Comparison of ENCODE assay signal across 29 mouse cellular contexts in genomic region chr13:34242211-34242610, GRCm38 (mm10).
DNase-seq lines count a peak whose midpoint lies in the region; ATAC-seq lines count a peak whose summit lies in the region.
"Had no signal": no experiment of that assay in that cellular context is flagged by ENCODE, and none has a peak within 500 bp of the region (broad histone marks: within the 10 kb centered on the region; RNA-seq: fewer than 3 reads in every experiment).

No protein-coding gene starts in this region.

- no peaks in the 10 kb centered on the region for H3K27me3 ChIP-seq in megakaryocyte, embryonic 14.5 days (replicated peaks)
- no peaks in the 10 kb centered on the region for H3K27me3 ChIP-seq in hindbrain, embryonic 12.5 days
- H3K27me3 ChIP-seq in neural tube, embryonic 12.5 days (replicated peaks), result no peaks in the 10 kb centered on the region
- H3K27me3 ChIP-seq: CH12.LX; embryonic facial prominence, embryonic 12.5 days; forebrain, embryonic 15.5 days; heart, embryonic 12.5 days; kidney, embryonic 15.5 days; liver, embryonic 15.5 days; lung, embryonic 15.5 days; Patski had no signal

- peak; percentile 50 for DNase-seq in embryo, embryonic 10.5 days (ENCODE audit: low spot score)
- no peak for DNase-seq in layer of hippocampus, adult 11-12 months (ENCODE audit: low spot score)
- no peak for DNase-seq in thymus, postnatal 36 days
- DNase-seq: B cell, adult 2 months; cerebellum, adult 18-20 months; gastrocnemius, postnatal 25 days; heart, adult 18-20 months; heart, postnatal 10 days; kidney, adult 11 months; lung, postnatal 36 days; thymus, adult 2 months had no signal

- no peak overlapping the region for H3K9ac ChIP-seq in hindbrain, embryonic 12.5 days
- H3K9ac ChIP-seq in neural tube, embryonic 12.5 days, result no peak overlapping the region
- H3K9ac ChIP-seq: embryonic facial prominence, embryonic 12.5 days; forebrain, embryonic 15.5 days; heart, embryonic 12.5 days; kidney, embryonic 15.5 days; liver, embryonic 15.5 days; lung, embryonic 15.5 days had no signal

- peaks cover 82% of the 10 kb centered on the region for H3K36me3 ChIP-seq in megakaryocyte, embryonic 14.5 days (replicated peaks; ENCODE audit: low read length)
- H3K36me3 ChIP-seq in hindbrain, embryonic 12.5 days, result no peaks in the 10 kb centered on the region
- no peaks in the 10 kb centered on the region for H3K36me3 ChIP-seq in neural tube, embryonic 12.5 days
- H3K36me3 ChIP-seq: embryonic facial prominence, embryonic 12.5 days; forebrain, embryonic 15.5 days; heart, embryonic 12.5 days; kidney, embryonic 15.5 days; lung, embryonic 15.5 days had no signal

- no peak for ATAC-seq in megakaryocyte, adult 5-6 weeks (ENCODE audit: poor library complexity, severe bottlenecking)
- peak; percentile 53; the same call in 1 of the 2 replicates for ATAC-seq in hindbrain, embryonic 12.5 days (ENCODE audit: low FRiP score)
- ATAC-seq in neural tube, embryonic 12.5 days (ENCODE audit: low FRiP score, low read depth), result peak; percentile 27; the same call in 1 of the 2 replicates
- no peak for ATAC-seq in inflammation-experienced regulatory T-cells, adult 6 months
- ATAC-seq: forebrain, embryonic 15.5 days; Patski had no signal

- H3K4me2 ChIP-seq in hindbrain, embryonic 12.5 days (replicated peaks), result no peak overlapping the region
- H3K4me2 ChIP-seq in neural tube, embryonic 12.5 days (replicated peaks), result no peak overlapping the region; the same call in 1 of the 2 replicates
- H3K4me2 ChIP-seq: embryonic facial prominence, embryonic 12.5 days; forebrain, embryonic 15.5 days; heart, embryonic 12.5 days; kidney, embryonic 15.5 days; liver, embryonic 15.5 days; lung, embryonic 15.5 days; midbrain, embryonic 11.5 days had no signal

- WGBS in hindbrain, embryonic 12.5 days, result 34% methylated on average over 3 of the region's 3 CpGs
- WGBS in neural tube, embryonic 12.5 days, result 17% methylated on average over 3 of the region's 3 CpGs

- H3K4me1 ChIP-seq in megakaryocyte, embryonic 14.5 days, result peaks cover 73% of the 10 kb centered on the region
- H3K4me1 ChIP-seq in hindbrain, embryonic 12.5 days, result peaks cover 66% of the 10 kb centered on the region
- peaks cover 65% of the 10 kb centered on the region for H3K4me1 ChIP-seq in neural tube, embryonic 12.5 days

- no peak overlapping the region for H3K27ac ChIP-seq in hindbrain, embryonic 12.5 days
- H3K27ac ChIP-seq in neural tube, embryonic 12.5 days, result no peak overlapping the region
- H3K27ac ChIP-seq: embryonic facial prominence, embryonic 12.5 days; forebrain, embryonic 15.5 days; kidney, embryonic 15.5 days; left cerebral cortex, adult 2 months; liver, embryonic 15.5 days; lung, embryonic 15.5 days; stomach, postnatal 0 days had no signal

- H3K9me3 ChIP-seq in megakaryocyte, embryonic 14.5 days, result no peaks in the 10 kb centered on the region
- no peaks in the 10 kb centered on the region for H3K9me3 ChIP-seq in hindbrain, embryonic 12.5 days (replicated peaks)
- no peaks in the 10 kb centered on the region for H3K9me3 ChIP-seq in neural tube, embryonic 12.5 days
- H3K9me3 ChIP-seq: embryonic facial prominence, embryonic 12.5 days; forebrain, embryonic 15.5 days; G1E; heart, embryonic 12.5 days; kidney, embryonic 15.5 days; liver, embryonic 15.5 days; lung, embryonic 15.5 days had no signal

- H3K4me3 ChIP-seq in megakaryocyte, embryonic 14.5 days (replicated peaks), result peak overlapping the region; percentile 46
- H3K4me3 ChIP-seq in hindbrain, embryonic 12.5 days, result no peak overlapping the region
- no peak overlapping the region for H3K4me3 ChIP-seq in neural tube, embryonic 12.5 days
- H3K4me3 ChIP-seq: embryonic facial prominence, embryonic 12.5 days; erythroblast, embryonic 14.5 days; forebrain, embryonic 15.5 days; heart, embryonic 12.5 days; kidney, embryonic 15.5 days; left cerebral cortex, adult 2 months; liver, embryonic 15.5 days; lung, embryonic 15.5 days had no signal

Comparison
In these comparisons a context has a peak if more than half of its experiments do, and no peak if none do; other contexts are left out.
1. ATAC-seq: peak in hindbrain, embryonic 12.5 days (single experiment) and neural tube, embryonic 12.5 days (single experiment); none in megakaryocyte, adult 5-6 weeks (single experiment) and inflammation-experienced regulatory T-cells, adult 6 months (single experiment).